Mouse (Mus musculus) frontal cortex, postnatal 36 days (tissue): Measurements from ENCODE around the gene Shh.

ENCODE experiments used
- DNase-seq, 2 experiments: peaks; one replicate each; pipeline ENCODE4 v3.0.0; 2022; ENCODE audit warnings: low spot score in 2 of 2

The Shh gene

DNA sequence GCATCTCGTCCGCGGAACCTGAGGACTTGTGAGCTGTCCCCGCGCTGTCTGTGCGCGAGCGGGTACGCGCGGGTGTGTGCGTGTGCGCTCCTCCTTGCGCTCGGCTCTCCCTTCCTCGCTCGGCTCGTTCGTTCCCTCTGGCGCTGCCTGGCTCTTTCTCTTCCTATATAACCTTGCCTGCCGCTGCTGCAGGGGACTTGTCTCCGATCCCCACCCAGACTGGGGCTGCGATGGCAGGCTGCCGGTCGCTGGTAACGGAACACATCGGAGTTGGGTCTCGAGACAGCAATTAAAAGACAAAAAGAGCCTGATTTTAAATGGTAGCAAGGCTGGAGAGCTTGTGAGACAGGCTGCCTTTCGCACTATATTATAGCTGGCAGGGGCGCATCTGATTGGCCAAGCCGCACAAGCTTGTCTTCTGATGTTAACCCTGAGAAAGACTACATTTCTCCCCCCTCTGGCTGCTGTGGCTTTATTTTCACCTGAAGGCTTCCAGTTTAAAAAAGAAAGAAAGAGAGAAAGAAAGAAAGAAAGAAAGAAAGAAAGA, at the start of gene Shh:
TSS of gene Shh (minus strand) at position 497 of the 547 bp plus-strand sequence.
- peak; percentile 76 for DNase-seq

DNA sequence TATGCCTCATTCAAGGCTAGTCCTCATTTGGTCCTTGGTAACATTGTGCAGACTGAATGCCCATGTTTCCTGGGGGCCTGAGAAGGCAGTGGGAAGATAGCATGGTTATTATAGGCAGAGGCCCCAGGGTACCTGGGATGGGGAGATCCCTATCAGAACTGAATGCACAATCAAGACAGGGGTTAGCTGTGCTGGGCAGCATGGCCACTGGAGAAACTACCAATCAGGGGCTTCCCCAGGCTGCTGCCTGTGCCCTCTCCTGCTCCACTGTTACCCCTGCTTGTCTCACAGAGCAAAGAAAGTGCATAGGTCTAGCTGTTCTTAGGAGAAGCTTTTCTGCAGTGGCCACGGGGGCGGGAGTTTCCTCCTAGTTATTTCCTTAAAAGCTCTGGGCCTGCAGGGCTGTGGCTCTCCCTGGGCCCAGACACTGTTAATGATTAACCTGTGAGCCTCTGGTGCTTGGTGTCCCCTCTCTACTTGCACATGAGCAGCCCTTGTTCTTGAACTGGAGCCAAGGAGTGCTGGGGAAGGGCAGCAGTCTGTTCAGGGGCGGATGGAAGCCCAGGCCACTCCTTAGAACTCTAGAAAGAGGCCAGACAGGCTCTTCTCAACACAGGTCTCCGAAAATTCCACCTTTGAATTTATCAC, 33.9 kb upstream of the Shh start:
- DNase-seq, result no peak

DNA sequence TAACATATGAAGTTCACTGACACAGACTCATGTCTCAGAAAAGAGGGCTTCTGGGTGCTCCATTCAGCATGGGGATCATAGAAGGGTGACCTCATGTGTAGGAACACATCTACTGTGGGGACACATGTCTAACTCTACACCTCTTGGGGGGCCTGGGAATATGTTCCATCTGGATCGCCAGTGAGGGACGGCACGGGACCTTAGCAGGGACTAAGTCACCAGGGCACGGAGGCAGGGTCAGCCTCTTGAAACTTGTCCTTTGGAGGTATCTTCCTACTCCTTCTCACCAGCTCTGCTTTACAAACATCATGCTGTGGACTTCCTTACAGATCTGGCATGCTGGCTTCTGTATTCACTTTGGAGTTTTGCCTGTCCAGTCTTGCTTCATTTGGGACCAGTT, 31.8 kb upstream of the Shh start:
- no peak for DNase-seq

DNA sequence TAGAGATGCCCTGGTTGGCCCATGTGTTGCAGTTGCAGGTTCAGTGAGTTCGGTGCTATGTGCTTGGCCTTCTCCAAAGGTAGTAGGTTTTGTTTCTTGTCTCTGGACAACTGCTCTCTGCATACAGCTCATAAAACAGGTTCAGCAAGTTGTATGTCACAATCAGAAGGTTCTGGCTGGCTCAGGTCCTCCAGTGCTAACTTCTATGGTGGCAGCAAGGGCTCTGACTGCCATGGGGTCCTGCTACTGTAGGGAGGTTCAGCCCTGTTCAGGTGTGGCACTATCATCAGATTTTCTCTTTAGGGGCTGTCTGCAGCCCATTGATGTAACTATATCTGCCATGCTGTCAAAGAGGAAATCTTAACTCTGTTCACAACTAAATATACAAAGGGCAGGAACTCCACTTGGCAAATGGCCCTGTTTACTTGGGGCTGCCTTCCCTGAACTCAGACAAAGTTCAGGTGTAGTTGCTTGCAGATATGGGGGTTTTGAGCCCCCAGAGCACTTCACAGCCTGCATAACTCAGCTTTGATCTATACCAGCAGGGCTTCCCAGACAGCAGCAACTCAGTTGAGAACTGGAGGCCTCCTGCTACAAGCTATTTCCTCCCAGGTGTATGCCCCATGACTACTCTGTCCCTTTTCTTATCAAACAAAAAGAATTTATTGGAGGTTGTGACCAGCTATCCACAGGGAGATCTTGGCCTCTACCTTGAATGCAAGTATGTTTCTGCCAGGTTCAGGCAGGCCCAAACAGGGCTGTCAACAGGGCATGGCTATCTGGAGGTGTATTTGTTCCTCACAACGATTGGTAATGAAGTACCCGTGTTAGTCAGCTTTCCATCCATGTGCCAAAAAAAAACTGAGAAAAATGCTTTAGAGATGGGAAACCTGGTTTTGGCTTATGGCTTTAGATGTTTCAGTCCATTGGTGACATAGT, 28.9 kb upstream of the Shh start:
- DNase-seq, result no peak

DNA sequence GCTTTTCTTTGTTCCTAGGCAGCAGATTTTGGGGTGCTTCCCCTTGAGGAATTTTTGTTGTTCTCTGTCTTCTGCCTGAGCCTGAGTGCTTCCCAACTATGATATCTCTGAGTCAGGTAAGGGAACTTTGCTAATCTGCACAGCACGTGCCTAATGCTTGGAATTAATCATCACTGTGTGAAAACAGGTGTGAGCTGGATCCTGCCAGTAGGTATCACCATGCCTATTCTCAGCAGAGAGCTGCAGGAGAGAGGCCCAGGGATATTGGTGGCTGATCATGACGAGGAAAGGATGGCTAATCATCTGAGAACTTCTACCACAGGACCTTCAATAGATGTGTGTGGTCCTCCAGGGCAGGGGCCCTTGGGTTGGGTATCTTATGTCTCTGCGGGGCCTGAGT, 26.5 kb upstream of the Shh start:
- DNase-seq, result no peak

DNA sequence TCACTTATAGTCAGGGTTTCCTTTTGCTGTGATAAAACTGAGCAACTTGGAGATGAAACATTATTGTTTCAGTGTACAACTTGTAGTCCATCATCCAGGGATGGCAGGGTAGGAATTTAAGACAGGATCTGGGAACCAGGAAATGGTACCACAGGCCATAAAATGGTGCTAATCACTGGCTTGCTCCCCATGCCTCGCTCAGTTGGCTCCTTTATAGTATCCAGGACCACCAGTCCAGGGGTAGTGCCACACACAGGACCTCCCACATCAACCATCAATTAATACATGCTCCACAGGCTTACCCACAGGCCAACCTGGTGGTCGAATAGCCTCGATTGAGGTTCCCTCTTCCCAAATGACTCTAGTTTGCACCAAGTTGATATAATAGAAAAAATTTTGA, 15.9 kb upstream of the Shh start:
- DNase-seq, result no peak

DNA sequence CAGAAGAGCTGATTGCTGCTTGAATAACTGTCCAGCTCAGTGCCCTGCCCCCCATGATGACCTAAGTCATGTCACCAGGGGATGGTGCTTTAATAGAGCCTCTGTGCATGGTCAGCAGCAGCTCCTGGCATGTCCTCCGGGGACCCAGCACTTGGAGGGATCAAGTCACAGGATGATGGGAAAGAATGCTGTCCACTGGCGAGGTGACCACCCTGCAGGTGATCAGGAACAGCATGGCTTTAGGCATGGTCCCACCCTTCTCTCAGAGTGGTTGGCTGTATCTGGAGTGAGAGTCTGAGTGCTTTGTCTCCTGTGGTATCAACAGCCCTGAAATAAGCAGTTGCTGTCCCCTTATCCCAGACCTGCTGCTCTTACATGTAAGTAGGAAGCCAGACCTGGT, 14.7 kb upstream of the Shh start:
- no peak for DNase-seq

DNA sequence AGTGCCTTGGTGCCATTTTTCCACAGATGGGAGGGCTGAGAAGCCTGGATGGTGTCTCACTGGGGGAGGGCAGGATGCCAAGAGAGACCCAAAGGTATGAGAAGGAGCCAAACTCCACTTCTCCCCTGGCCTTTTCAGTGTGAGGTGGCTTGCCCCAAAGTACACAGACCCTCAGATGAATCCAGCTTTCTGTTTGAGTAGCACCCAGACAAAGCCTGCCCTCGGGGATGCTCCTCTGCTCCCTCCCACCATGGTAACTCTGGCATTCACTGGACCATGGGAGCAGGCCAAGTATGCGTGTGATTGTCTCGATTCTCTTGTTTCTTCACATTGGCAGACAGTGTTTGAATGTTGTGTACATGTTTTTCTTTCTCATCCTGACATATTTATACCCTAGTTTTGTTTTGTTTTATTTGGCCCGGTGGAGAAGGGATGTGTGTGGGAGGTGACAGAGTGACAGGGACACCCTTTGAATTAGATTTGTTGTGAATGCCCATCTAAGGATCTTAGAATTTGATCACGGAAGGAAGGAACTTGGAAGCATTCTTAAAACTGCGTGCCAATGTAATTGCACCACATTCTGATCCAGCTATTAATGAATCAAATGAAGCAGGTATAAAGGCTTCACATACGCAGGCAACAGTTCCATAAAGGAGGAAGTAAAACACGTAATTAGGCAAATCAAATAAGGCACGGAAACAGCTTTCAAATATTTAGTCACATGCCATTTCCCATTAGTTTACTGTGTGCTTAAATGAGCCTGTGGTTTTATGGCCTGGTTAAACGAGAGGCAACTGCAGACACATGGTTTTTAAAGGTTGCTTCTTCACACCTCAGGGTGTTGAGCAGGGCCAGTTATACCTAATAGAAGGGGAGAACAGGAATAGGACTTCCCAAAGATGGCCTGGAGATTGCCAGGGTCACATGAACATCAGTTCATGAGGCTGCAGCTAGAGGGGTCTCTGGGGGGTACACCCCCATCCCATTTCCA, 9.6 kb upstream of the Shh start:
- no peak for DNase-seq

DNA sequence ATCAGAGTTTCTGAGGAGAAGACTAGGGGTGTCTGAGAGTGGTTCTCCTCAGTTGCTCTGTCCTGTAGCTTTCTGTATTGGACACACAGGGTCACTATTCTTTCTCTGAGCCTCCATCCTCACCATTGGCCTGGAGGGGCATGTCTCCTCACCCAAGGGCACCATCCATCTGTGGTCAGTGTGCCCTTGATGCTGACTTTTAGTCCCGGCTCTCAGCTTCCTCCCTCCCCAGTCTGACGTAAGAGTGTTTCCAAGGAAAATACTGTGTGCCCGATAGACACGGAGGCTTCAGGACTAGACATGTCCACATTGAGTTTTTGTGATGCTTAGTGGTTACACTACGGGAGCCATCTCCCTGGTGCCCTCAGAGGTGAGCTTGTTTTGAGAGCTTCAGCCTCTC, 6.5 kb upstream of the Shh start:
- no peak for DNase-seq

DNA sequence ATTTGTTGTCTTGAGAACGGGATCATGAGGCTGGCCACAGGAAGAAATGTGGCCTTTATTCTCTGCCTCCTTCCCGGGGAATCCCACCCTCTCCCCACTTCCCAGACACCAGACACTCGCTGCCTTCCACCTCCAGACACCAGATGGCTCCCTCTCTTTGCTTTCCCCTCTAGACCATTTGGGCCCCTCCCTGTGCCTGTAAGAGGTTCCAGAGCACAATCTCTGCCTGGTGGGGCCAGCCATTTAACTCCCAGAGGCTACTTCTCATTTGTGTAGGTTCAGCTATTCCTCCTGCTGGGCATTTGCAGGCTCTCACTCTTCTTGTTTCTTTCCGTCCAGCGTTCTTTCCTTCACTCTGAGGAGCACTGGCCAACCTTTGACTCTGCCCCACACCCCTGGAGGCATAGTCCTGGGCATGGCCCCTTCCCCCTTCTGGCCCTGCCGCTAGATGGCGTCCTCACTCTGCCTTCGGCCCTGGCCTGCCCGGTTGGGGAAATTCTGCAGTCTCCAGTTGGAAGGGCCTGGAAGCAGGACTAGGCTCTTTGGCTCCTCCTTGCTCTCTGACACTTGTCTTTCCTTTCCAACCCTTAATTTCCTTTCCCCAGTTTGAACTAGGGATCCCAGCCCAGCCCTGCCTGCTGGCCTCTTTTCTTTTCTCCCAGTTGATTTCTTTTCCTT, 2.6 kb upstream of the Shh start:
- peak; percentile 54 to 55 for DNase-seq

DNA sequence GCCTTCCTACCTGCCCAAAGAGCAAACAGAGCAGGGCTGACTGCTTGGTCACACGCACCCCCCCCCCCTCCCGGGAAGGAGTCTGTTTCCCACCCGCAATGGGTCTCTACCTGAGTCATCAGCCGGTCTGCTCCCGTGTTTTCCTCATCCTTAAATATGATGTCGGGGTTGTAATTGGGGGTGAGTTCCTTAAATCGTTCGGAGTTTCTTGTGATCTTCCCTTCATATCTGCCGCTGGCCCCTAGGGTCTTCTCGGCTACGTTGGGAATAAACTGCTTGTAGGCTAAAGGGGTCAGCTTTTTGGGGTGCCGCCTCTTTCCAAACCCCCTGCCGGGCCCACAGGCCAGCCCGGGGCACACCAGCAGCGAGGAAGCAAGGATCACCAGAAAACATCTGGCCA, 705 bp downstream of the Shh start:
- DNase-seq, result no peak

DNA sequence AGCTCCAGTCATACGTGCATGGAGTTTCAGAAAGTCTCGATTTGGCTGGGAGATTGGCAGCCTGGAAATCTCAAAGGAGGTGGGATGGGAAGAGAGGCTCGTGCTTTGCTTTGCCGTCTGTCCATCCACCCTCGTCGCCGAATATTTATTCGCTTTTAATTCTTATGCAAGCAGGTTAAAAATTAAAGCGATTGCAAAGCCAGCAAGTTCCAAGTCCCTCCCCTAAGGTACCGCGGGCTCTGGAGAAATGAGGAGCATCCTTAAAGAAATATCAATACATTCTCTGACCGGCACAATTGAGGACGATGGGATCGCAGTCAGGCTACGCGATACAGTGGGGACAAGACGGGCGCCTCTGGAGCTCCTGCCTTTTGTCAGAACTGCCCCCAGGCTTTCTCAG, 1.5 kb downstream of the Shh start:
- peak in 1 of 2 experiments; percentile 22 for DNase-seq

DNA sequence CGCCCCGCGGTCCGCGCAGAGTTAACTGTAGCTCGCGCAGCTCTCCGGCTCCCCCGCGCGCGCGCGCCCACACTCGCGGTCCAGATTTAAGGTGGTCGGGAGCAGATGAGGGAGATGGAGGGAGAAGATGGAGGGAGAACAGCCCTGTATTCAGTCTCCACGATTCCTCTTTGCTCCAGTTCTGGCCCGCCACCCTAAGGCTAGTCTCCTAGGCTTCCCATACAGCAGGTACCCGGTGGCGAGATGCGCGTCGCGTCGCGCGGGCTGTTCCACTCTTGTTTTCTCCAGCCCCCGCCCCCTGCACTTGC, 2.0 kb downstream of the Shh start:
- peak; percentile 71 to 75 for DNase-seq

DNA sequence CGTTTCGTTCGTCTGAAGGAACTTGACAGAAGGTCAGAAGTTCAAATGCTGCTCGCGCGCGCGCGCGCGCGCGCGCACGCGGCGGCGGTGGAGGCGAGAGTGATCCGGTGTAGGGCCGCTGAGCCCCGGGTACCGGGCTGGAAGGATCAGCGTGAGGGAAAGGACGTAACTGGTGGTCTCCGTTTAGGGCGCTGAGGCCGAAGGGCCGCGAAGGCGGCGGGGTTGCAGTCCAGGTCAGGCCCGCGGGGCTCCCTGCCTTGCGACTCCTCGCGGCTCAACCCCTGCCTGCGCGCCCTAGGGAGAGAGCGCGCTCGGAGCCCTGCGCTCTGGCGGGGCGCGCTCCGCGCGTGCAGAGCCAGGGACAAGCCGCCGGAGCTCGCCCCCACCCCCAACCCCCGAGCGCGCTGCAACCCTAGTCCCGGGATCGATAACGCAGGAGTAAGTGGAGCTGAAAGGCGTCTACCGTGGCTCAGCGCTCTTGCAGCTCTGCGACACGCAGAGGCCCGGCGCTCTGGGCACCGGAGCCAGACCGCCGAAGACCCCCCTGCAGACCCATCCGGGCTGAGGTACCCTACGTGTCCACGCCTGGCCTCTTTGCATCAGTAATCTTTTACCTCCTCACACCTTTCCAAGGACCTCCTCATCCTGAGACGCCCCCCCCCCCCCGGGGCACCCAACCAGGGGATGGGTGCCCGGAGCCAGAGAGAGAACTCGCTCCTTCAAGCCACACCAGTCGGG, 2.5 kb downstream of the Shh start:
- DNase-seq, result peak; percentile 41 to 49

DNA sequence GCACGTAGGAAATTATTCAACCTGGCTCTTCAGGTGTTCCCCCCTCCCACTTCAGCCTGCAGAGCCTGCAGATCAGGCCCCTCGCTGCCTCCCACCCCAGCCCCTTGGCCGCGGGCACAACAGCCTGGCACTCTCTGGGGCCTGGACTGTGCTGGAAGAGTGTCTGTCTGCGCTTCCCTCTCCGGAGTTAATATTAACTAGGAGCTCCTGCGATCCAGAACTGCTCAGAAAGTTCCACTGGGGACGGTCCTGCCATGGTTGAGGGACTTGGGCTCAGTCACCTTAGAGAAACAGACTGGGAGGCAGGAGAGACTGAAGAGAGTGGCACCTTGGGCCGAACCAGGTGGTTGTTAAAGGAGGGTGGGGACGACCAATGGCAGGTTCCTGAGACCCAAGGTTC, 3.4 kb downstream of the Shh start:
- DNase-seq, result no peak

DNA sequence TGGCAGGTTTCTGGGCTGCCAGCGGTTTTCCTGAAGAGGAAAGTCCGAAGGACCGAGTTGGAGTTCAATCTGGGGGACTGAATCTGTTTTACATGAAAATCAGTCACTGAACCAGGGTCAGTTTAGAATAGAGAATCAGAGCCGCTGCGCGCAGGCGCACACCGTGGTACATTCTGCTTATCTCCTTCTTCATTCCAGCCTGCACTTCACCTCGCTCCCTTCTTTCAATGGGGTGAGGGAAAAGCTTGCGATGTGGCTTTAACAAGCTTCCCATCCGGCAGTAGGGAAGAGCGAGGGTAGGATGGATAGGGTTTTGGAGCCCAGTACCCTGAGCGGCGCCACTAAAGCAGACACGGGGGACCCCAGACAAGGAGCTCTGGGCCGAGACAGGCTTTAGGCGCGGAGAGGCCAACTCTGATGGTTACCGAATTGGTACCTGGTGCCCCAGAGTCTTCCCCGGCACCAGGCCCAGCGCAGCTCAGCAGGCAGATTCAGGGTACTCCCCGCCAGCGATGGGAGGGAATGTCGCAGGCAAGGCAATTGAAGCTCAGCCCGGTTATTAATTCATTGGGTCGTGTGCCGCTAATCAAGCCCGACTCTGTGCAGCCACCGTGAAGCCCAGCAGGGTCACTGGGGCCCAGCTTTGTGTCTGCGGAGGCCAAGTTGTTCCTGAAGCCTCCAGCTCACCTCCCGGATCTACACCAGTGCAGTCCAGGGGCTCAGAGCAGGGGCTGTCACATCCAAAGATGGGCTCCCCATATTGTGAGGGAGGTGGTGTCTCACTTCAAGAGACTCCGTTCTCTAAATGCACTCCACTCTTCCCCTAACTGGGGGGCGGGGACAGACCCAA, 4.1 kb downstream of the Shh start:
- DNase-seq, result no peak

DNA sequence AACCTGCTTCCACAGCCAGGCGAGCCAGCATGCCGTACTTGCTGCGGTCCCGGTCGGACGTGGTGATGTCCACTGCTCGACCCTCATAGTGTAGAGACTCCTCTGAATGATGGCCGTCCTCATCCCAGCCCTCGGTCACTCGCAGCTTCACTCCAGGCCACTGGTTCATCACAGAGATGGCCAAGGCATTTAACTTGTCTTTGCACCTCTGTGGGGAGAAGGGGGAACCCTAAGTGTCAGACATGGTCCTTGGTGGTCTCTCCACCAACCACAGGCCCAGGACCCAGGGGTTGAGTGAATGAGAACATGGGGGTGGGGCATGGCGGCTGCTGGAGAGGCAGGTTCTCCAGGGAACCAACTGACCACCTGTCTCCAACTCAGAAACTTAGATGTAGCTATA, 5.7 kb downstream of the Shh start:
- DNase-seq, result no peak

DNA sequence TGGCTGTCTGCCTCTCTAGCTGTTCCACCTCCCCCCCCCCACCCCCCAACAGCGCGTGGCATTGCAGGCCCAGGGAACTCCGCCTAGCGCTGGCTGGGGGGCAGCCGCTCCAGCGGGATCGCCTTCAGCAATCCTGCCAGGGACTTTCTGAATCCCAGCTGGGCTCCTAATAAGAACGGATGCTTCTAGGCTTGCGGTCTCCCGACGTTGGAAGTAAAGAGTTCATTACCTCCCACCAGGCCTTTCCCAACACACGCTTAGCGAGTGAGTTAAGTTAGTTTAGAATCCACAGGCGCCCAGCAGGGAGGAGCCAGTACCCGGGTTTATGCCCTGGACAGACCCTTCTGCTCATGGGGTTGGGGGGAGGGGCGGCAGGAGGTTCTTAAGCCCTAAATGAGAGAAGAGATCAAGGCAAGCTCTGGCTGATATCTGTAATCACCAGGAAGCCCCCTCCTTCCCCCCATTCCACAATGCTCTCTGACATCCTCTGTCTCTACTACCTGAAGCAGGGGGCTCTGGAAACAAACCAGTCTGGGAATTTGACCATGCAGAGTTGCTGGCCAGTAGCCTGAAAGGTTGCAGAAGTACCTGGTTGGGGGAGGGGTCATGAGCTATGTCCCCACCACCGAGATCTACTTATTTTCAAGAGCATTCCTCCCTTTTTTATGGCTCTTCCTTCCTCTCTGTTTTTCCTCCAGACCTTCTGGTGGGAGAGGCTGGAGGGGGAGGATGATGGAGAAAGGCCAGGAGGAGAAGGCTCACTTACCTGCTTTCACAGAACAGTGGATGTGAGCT, 6.3 kb downstream of the Shh start:
- DNase-seq, result no peak
